Mouse (Mus musculus) lung, postnatal 0 days (tissue): ENCODE measurements around the gene Shb.

Experiments used
- CTCF ChIP-seq: IDR thresholded peaks from 2 replicates; pipeline ENCODE4 v1.5.1; 2016; ENCODE audit warnings: antibody characterized with exemption, mild to moderate bottlenecking
- EP300 ChIP-seq: IDR thresholded peaks from 2 replicates; pipeline ENCODE4 v1.6.1; 2016; ENCODE audit warnings: antibody characterized with exemption, mild to moderate bottlenecking, control low read depth

DNA sequence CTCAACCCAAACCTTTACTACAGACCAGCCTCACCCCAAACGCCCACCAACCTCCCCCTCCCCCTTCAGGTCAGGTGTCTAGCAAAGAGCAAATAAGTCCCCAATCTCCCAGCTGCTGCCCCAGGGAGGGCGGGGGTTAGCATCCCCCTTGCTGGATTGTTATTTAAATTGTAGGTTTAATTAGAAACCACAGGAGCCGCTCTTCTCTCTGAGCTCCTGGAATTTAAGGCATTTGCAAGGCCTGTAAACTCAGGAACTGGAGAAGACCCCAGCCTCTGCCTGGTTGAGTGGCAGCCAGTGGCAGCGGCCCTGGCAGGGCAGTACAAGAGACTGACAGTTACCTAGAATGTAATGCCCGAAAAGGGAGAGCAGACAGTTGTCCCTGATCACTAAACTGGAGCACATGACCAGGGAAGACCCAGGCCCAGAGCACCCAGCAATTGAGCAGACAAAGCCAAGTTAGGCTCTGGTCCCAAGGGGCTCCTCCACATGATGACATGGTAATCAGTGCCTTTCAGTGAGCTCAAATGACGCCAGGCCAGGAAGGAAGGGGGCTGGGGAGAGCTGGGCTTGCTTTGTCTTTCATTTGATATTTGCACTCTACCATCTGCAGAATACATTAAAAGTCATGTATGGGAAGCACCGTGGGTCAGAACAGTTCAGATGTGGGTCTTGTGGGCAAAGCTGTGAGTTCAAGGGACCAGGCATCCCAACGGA is 42.1 kb downstream of the Shb start:
- no peak for TF ChIP-seq EP300
- no peak for TF ChIP-seq CTCF
